Mouse (Mus musculus): ENCODE results near the gene Hoxa5. TPM values are rescaled to one million over a fixed set of nuclear protein-coding genes. Genes with fewer than 3 reads are reported as not detected.
A peak's percentile ranks its signal among the peaks of the same experiment; 100 is the strongest.

Gene Hoxa5
- 7.5 and 7.7 TPM in 2 replicates for polyA plus RNA-seq (2015; fragmentation: Nextera tagmentation; extraction: Ambion mirVana)

GRCm38 (mm10) chr6:52204050-52204752 lies at the start of gene Hoxa5:
Gene Hoxa5, minus strand, starts transcription at chr6:52204587.

GRCm38 (mm10) chr6:52245757-52246142 lies 41.4 kb upstream of the Hoxa5 start, which contains the start of gene Hoxa11:
Gene Hoxa11, minus strand, starts transcription at chr6:52245810.

GRCm38 (mm10) chr6:52240389-52241000 lies 36.1 kb upstream of the Hoxa5 start, which contains the start of gene Hoxa10:
Gene Hoxa10, minus strand, starts transcription at chr6:52240854.

GRCm38 (mm10) chr6:52230516-52231165 lies 26.3 kb upstream of the Hoxa5 start, which contains the start of gene Hoxa9:
Gene Hoxa9, minus strand, starts transcription at chr6:52231089.

GRCm38 (mm10) chr6:52221337-52221992 lies 17.1 kb upstream of the Hoxa5 start, which contains the start of gene Hoxa7:
Gene Hoxa7, minus strand, starts transcription at chr6:52221854.

GRCm38 (mm10) chr6:52213119-52213986 lies 9.0 kb upstream of the Hoxa5 start, which contains the start of the genes Hoxa3 and Gm28308:
Gene Hoxa3, minus strand, starts transcription at chr6:52213336.
Gene Gm28308, minus strand, starts transcription at chr6:52213339.

GRCm38 (mm10) chr6:52208072-52208867 lies 3.9 kb upstream of the Hoxa5 start, which contains the start of gene Hoxa6:
Gene Hoxa6, minus strand, starts transcription at chr6:52208722.

GRCm38 (mm10) chr6:52190906-52191810 lies 13.2 kb downstream of the Hoxa5 start, which contains the start of gene Hoxa4:
Gene Hoxa4, minus strand, starts transcription at chr6:52191753.

GRCm38 (mm10) chr6:52177061-52177735 lies 27.2 kb downstream of the Hoxa5 start, which contains the start of gene 5730596B20Rik:
Gene 5730596B20Rik, plus strand, starts transcription at chr6:52177498.

GRCm38 (mm10) chr6:52164626-52165440 lies 39.6 kb downstream of the Hoxa5 start, which contains the start of gene Hoxa2:
Gene Hoxa2, minus strand, starts transcription at chr6:52164831.

GRCm38 (mm10) chr6:52158276-52159051 lies 45.9 kb downstream of the Hoxa5 start, which contains the start of gene Hoxa1:
Gene Hoxa1, minus strand, starts transcription at chr6:52158317.

Small RNA genes lying within 50 kb of the gene (microRNA-seq; reads per million reads assigned to microRNA genes)
- 1,167 reads per million, percentile 78 among the genes with 10 or more reads in this experiment for gene Mir196b (ENCODE audit: borderline replicate concordance, insufficient number of aligned reads)

Other genes with a start within 250 kb of the Hoxa5 start
- gene Skap2, start 192.0 kb downstream of the Hoxa5 start, polyA plus RNA-seq (2015; fragmentation: Nextera tagmentation; extraction: Ambion mirVana) = 37.2 and 53.8 TPM in 2 replicates
- gene Hoxa1, start 46.3 kb downstream of the Hoxa5 start, polyA plus RNA-seq (2015; fragmentation: Nextera tagmentation; extraction: Ambion mirVana) = 0.60 and 0.86 TPM in 2 replicates
- 2.3 and 3.6 TPM in 2 replicates for gene Hoxa2, start 39.8 kb downstream of the Hoxa5 start, polyA plus RNA-seq (2015; fragmentation: Nextera tagmentation; extraction: Ambion mirVana)
- gene 5730596B20Rik, start 27.1 kb downstream of the Hoxa5 start, polyA plus RNA-seq (2015; fragmentation: Nextera tagmentation; extraction: Ambion mirVana) = 0.47 and 0.52 TPM in 2 replicates
- 1.1 and 1.4 TPM in 2 replicates for gene Hoxa4, start 12.8 kb downstream of the Hoxa5 start, polyA plus RNA-seq (2015; fragmentation: Nextera tagmentation; extraction: Ambion mirVana)
- gene Hoxa6, start 4.1 kb upstream of the Hoxa5 start, polyA plus RNA-seq (2015; fragmentation: Nextera tagmentation; extraction: Ambion mirVana) = 1.6 and 1.7 TPM in 2 replicates
- gene Hoxa3, start 8.7 kb upstream of the Hoxa5 start, polyA plus RNA-seq (2015; fragmentation: Nextera tagmentation; extraction: Ambion mirVana) = 2.4 and 2.9 TPM in 2 replicates
- 0.44 and 0.66 TPM in 2 replicates for gene Gm28308, start 8.8 kb upstream of the Hoxa5 start, polyA plus RNA-seq (2015; fragmentation: Nextera tagmentation; extraction: Ambion mirVana)
- 20.9 and 22.7 TPM in 2 replicates for gene Hoxa7, start 17.3 kb upstream of the Hoxa5 start, polyA plus RNA-seq (2015; fragmentation: Nextera tagmentation; extraction: Ambion mirVana)
- 1.4 and 4.8 TPM in 2 replicates for gene Hoxa9, start 26.5 kb upstream of the Hoxa5 start, polyA plus RNA-seq (2015; fragmentation: Nextera tagmentation; extraction: Ambion mirVana)
- 2.3 and 8.7 TPM in 2 replicates for gene Hoxa10, start 36.3 kb upstream of the Hoxa5 start, polyA plus RNA-seq (2015; fragmentation: Nextera tagmentation; extraction: Ambion mirVana)
- 0.17 and 1.6 TPM in 2 replicates for gene Hoxa11, start 41.2 kb upstream of the Hoxa5 start, polyA plus RNA-seq (2015; fragmentation: Nextera tagmentation; extraction: Ambion mirVana)
- gene Hoxa13, start 56.3 kb upstream of the Hoxa5 start, polyA plus RNA-seq (2015; fragmentation: Nextera tagmentation; extraction: Ambion mirVana) = not detected in 2 replicates
- gene Evx1, start 108.9 kb upstream of the Hoxa5 start, polyA plus RNA-seq (2015; fragmentation: Nextera tagmentation; extraction: Ambion mirVana) = not detected in 2 replicates